Mouse (Mus musculus): Measurements from ENCODE around the gene Bcl2l15. TPM values are rescaled to one million over a fixed set of nuclear protein-coding genes. Genes with fewer than 3 reads are reported as not detected.

The Bcl2l15 gene
- polyA plus RNA-seq, 1 experiment from 2014 or later, result 0.44 TPM

DNA sequence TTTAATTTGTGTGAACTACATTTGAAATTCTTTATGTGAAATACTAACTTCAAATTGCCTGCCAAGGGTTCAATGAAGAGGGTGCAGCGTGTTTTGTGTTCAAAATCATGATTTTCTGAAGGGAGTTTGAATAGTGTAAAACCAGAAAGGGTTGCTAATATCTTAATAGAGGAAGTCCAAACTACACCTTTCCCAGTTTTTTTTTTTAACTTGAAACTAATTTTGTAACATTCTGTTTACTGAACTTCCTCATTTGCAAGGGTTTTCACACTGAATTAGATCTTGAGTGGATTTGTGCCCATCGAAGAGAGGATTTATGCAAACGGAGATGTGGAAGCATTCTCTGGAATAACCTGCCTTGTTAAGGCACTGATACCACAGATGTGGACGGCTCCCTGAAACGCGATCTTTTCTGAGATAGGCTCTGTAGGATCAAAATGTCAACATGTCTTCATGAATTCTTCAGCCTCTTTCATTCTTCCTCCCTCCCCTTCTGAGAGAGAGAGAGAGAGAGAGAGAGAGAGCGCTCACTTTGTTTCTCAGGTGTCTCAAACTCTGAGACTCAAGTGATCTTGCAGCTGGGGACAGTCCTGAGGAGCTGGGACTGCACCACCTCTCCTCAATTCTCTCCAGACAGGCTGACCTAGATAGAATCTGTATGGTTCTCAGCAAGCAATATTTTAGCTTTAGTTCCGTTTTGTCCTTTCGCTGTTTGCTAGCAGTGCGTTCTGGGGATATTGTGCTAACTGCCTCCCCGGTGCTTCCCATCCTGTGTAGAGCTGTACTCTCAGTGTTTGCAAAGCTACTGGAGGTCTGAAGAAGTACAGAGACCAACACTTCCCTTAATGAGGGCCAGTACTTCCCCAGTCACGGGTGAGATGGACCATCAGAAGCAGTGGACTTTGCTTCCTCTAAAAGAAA, 26.7 kb downstream of the Bcl2l15 start, which contains the start of gene Ptpn22:
Ptpn22 (plus strand) TSS at position 915 of the 921 bp plus-strand sequence.
- ATAC-seq, result no peak
- H3K4me3 ChIP-seq, result no peak within 1 kb of the TSS
- no peak within 1 kb of the TSS for H3K9ac ChIP-seq
- H3K9me3 ChIP-seq (replicated peaks), result no peaks in the 10 kb centered on the region
- H3K27me3 ChIP-seq, result no peaks in the 10 kb centered on the region
- peaks cover 7% of the 10 kb centered on the region; the same call in 1 of the 2 replicates for H3K4me1 ChIP-seq
- no peaks in the 10 kb centered on the region for H3K36me3 ChIP-seq (ENCODE audit: poor library complexity, severe bottlenecking)
- 81% methylated on average over 12 of the region's 12 CpGs for WGBS
- H3K4me2 ChIP-seq, result no peak within 1 kb of the TSS
- no peak within 1 kb of the TSS for H3K27ac ChIP-seq

DNA sequence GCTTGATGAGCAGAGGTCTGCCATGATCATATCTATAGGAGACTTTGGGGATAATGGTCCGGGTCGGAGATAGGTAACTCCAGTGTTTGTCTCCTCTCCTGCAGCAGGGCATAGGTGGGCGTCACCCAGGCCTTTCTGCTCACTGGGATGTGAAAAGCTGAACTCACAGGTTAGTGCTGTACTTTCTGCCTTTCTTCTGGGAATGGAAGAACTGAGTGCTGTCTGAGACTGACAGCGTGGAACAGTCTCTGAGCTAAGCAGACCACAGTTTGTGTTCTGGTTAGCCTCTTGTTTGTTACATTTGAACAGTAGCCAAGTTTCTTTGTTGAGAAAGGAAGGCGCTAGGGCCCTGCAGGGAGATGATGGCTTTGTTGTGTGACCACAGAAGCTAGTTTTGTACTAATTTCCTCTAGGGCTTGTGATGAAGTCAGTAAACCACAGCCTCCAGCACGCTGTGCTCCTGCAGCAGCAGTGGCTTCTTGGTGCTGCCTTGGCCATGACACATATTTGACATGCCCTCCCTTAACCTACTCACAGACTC, 27.5 kb downstream of the Bcl2l15 start:
- Histone ChIP-seq H3K9ac (no peak overlapping the region), H3K4me2 (no peak overlapping the region), H3K36me3 (ENCODE audit: poor library complexity, severe bottlenecking) (no peaks in the 10 kb centered on the region), H3K9me3 (replicated peaks) (no peaks in the 10 kb centered on the region), H3K27me3 (no peaks in the 10 kb centered on the region), H3K4me1 (peaks cover 7% of the 10 kb centered on the region; the same call in 1 of the 2 replicates), H3K4me3 (no peak overlapping the region), H3K27ac (no peak overlapping the region)
- no peak for ATAC-seq
- WGBS, result 69% methylated on average over 6 of the region's 6 CpGs

DNA sequence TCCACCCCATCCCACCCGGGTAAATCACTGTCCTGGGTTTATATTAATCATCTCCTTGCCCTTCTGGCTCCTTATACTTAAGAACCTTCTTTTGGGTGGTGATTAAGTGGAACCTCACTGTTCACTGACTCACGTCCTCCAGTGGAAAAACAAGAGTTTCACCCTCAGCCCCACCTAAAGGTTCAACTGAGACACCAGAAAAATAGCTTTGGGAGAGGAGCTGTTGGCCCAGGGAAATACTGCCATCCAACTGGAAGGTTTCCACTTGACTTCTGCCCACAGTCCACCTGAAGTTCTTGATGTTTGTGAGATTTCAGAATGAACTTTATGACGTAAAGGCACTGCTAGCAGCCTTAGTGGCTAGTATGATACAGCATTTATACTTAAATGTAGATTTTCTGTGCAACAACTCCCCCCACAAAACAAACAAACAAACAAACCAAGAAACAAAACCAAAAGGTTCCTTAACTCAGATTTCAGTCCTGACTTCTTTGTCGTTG, 30.4 kb downstream of the Bcl2l15 start:
- Histone ChIP-seq H3K4me2 (no peak overlapping the region), H3K27me3 (no peaks in the 10 kb centered on the region), H3K36me3 (ENCODE audit: poor library complexity, severe bottlenecking) (no peaks in the 10 kb centered on the region), H3K4me3 (no peak overlapping the region), H3K9ac (no peak overlapping the region), H3K4me1 (peaks cover 7% of the 10 kb centered on the region; the same call in 1 of the 2 replicates), H3K27ac (no peak overlapping the region), H3K9me3 (replicated peaks) (no peaks in the 10 kb centered on the region)
- 84% methylated on average over 4 of the region's 4 CpGs for WGBS
- ATAC-seq, result no peak

DNA sequence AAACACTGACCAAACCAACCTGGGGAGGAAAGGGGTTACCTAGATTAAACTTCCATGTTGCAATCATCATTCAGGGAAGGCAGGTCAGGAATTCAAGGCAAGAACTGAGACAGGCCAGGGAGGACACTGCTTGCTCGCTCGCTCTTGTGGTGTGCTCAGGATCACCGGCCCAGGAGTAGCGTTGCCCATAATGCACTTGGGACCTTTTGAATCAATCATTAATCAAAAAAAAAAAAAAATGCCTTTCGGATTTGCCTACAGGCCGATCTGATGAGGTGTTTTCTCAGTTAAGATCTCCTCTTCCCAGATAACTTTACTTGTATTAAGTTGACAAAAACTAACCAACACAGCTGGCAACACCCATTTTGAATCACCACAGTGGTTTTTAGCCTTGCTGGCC, 31.8 kb downstream of the Bcl2l15 start:
- 95% methylated on average over 6 of the region's 6 CpGs for WGBS
- Histone ChIP-seq H3K27me3 (no peaks in the 10 kb centered on the region), H3K4me1 (peaks cover 7% of the 10 kb centered on the region; the same call in 1 of the 2 replicates), H3K27ac (no peak overlapping the region), H3K4me2 (no peak overlapping the region), H3K9ac (no peak overlapping the region), H3K4me3 (no peak overlapping the region), H3K9me3 (replicated peaks) (no peaks in the 10 kb centered on the region), H3K36me3 (ENCODE audit: poor library complexity, severe bottlenecking) (no peaks in the 10 kb centered on the region)
- ATAC-seq, result no peak

DNA sequence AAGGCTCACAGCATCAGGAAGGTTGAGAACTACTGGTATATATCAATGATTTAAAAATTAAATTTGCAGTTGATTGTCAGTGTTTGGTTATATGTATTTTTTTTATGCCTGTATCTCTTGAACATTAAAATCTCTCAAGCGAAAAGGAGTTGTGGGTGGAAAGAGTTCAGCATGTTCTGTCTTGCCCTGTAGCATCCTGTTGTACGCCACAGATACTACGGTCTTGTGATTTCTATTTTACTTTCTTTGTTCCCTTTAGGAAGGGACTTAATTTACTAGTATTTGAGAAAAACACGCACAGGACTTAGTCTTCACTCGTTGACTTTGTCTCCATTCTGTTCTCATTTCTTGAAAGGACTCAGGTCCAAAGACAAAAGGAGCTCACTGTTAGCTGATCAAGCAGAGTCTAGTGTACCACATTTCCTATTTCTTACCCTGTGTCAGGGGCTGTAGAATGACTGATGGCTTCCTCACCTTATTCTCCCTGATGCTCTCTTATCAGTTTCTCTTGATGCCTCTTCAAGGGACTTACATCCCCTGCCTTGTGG, 35.1 kb downstream of the Bcl2l15 start:
- H3K4me1 ChIP-seq, result no peaks in the 10 kb centered on the region
- WGBS, result 91% methylated on average over 5 of the region's 5 CpGs

DNA sequence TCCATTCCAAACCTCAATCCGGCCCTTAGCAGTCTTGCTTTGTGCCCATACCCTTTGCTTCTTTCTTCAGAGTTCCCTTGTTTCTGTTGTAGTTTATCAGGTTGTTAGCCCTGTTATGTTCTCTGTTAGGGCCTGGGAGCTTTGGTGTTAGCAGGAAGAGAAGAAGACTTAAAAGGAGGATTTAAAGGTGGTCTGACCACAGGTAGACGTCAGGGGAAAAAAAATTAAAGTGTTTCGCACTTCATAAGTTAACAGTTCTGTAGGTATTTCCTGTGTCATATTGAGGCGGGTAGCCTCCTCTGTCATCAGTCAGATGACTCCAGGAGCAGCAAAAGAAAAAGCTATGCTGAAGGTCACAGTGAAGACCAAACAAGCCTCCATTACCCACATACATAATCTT, 35.6 kb downstream of the Bcl2l15 start:
- H3K36me3 ChIP-seq (ENCODE audit: poor library complexity, severe bottlenecking), result no peaks in the 10 kb centered on the region
- WGBS, result 88% methylated on average over 4 of the region's 4 CpGs
- no peaks in the 10 kb centered on the region for H3K4me1 ChIP-seq
- H3K27ac ChIP-seq, result no peak overlapping the region
- no peak overlapping the region for H3K9ac ChIP-seq
- H3K4me2 ChIP-seq, result no peak overlapping the region
- ATAC-seq, result no peak
- H3K4me3 ChIP-seq, result no peak overlapping the region
- no peaks in the 10 kb centered on the region for H3K9me3 ChIP-seq (replicated peaks)
- no peaks in the 10 kb centered on the region for H3K27me3 ChIP-seq

More for the DNA sequence above, 35.1 kb downstream of the Bcl2l15 start:
- H3K9me3 ChIP-seq (replicated peaks), result no peaks in the 10 kb centered on the region
- H3K27ac ChIP-seq, result no peak overlapping the region
- no peaks in the 10 kb centered on the region for H3K36me3 ChIP-seq (ENCODE audit: poor library complexity, severe bottlenecking)
- no peak overlapping the region for H3K4me3 ChIP-seq
- H3K4me2 ChIP-seq, result no peak overlapping the region
- H3K27me3 ChIP-seq, result no peaks in the 10 kb centered on the region
- ATAC-seq, result no peak
- H3K9ac ChIP-seq, result no peak overlapping the region

DNA sequence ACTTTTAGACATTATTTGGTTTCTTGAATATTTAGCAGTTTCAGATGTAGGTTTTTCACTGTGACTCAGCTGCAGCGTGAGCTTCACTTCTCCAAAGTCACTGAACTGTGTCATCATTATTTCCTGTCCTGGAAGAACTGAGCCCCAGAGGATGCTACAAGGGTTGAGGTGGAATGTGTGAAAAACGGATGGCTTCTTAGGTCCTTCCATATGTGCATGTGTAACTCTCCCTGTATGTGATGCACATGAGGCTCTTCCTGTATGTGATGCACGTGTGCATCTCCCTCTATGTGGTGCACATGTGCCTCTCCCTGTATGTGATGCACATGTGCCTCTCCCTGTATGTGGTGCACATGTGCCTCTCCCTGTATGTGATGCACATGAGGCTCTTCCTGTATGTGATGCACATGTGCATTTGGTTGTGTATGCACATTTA, 40.3 kb downstream of the Bcl2l15 start:
- no peak overlapping the region for H3K9ac ChIP-seq
- no peaks in the 10 kb centered on the region for H3K9me3 ChIP-seq (replicated peaks)
- no peak overlapping the region for H3K4me3 ChIP-seq
- H3K27ac ChIP-seq, result no peak overlapping the region
- no peak overlapping the region for H3K4me2 ChIP-seq
- H3K36me3 ChIP-seq (ENCODE audit: poor library complexity, severe bottlenecking), result no peaks in the 10 kb centered on the region
- 73% methylated on average over 3 of the region's 3 CpGs for WGBS
- H3K27me3 ChIP-seq, result no peaks in the 10 kb centered on the region
- no peak for ATAC-seq
- no peaks in the 10 kb centered on the region for H3K4me1 ChIP-seq

DNA sequence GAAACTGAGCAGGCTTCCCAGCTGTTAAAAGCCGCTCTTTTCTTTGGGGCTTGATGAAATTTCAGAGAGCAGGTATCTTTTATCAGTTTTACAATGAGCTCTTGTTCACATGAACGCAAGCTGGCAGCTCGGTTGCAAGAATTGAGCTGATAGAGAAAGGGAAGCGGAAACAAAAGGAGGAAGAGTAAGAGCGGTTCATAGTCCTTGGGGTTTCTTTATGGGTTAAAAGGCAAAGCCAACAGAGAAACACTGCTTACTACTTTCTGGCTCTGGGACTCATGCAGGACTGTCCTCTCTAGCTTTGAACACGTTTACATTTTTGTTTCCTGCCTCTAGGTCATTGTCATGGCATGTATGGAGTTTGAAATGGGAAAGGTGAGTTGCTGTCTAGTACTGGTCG, 41.9 kb downstream of the Bcl2l15 start:
- Histone ChIP-seq H3K4me3 (no peak overlapping the region), H3K4me1 (no peaks in the 10 kb centered on the region), H3K27ac (no peak overlapping the region), H3K4me2 (no peak overlapping the region), H3K9ac (no peak overlapping the region), H3K9me3 (replicated peaks) (no peaks in the 10 kb centered on the region), H3K27me3 (no peaks in the 10 kb centered on the region), H3K36me3 (ENCODE audit: poor library complexity, severe bottlenecking) (no peaks in the 10 kb centered on the region)
- ATAC-seq, result no peak
- WGBS, result 69% methylated on average over 7 of the region's 7 CpGs

DNA sequence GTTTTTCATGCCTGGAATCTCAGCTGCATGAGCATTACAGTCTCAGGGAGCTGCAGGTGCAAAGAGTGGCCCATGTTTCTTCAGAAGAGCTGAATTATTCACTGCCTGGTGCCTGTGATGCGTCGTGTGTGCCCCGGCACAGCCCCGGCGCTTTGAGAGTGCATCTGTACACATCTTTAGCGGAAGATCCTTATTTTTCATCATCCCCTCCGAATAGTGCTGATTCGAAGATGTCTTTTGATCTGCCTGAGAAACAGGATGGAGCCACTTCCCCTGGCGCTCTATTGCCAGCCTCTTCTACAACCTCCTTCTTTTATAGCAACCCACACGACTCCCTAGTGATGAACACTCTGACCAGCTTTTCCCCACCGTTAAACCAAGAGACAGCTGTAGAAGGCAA, 53.5 kb downstream of the Bcl2l15 start:
- 81% methylated on average over 11 of the region's 11 CpGs for WGBS
- H3K9me3 ChIP-seq (replicated peaks), result no peaks in the 10 kb centered on the region
- no peak overlapping the region for H3K4me3 ChIP-seq
- ATAC-seq, result no peak
- H3K36me3 ChIP-seq (ENCODE audit: poor library complexity, severe bottlenecking), result no peaks in the 10 kb centered on the region
- H3K4me2 ChIP-seq, result no peak overlapping the region
- H3K9ac ChIP-seq, result no peak overlapping the region
- no peaks in the 10 kb centered on the region for H3K4me1 ChIP-seq
- no peaks in the 10 kb centered on the region for H3K27me3 ChIP-seq
- H3K27ac ChIP-seq, result no peak overlapping the region

DNA sequence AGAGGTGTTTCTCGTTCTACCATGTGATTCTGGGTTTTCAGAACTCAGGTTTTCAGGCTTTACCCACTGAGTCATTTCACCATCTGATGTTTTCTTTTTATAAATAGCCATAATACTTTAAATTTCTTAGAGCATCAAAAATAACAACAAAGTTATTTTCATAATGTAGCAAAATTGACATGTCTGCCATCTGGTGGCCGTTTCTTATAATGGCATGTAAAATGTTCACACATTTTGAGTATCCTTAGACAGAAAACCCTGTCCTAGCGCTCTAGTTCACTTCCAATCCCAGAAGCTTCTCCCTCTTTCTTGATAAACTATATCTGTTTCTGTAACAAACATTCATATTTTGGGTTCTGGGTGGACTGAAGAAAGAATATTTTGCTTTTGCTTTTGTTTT, 55.2 kb downstream of the Bcl2l15 start:
- WGBS, result 36% methylated on average over 3 of the region's 3 CpGs
- H3K4me2 ChIP-seq, result no peak overlapping the region

DNA sequence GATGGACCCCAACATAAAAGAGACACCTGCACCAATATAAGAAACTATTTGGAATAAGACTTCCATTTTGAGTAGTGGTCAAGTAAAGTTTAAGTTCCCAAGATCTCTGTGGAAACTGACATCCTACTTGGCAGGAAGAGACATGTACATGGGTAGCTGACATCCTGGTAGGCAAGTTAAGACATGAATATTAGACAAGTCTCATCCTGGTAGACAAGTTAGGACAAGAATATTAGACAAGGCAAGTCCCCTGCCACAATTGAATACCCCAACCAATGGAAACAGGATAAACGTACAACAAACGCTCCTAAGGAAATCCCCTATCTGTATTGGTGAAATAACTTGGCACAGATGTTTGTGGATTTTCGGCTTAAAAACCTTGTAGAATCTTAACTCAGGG, 61.0 kb downstream of the Bcl2l15 start:
- Histone ChIP-seq H3K27ac (no peak overlapping the region), H3K4me1 (no peaks in the 10 kb centered on the region), H3K9me3 (replicated peaks) (no peaks in the 10 kb centered on the region), H3K4me2 (no peak overlapping the region), H3K9ac (no peak overlapping the region), H3K36me3 (ENCODE audit: poor library complexity, severe bottlenecking) (no peaks in the 10 kb centered on the region), H3K4me3 (no peak overlapping the region), H3K27me3 (no peaks in the 10 kb centered on the region)
- ATAC-seq, result no peak
- WGBS, result 92% methylated on average over 3 of the region's 3 CpGs

More for the DNA sequence above, 55.2 kb downstream of the Bcl2l15 start:
- no peaks in the 10 kb centered on the region for H3K9me3 ChIP-seq (replicated peaks)
- ATAC-seq, result no peak
- H3K36me3 ChIP-seq (ENCODE audit: poor library complexity, severe bottlenecking), result no peaks in the 10 kb centered on the region
- H3K4me3 ChIP-seq, result no peak overlapping the region
- no peak overlapping the region for H3K9ac ChIP-seq
- no peak overlapping the region for H3K27ac ChIP-seq
- no peaks in the 10 kb centered on the region for H3K27me3 ChIP-seq
- no peaks in the 10 kb centered on the region for H3K4me1 ChIP-seq

Measured in forebrain, embryonic 13.5 days (tissue).